Mouse (Mus musculus) c-Kit-positive CD71-positive TER-119-negative erythroid progenitor cells, embryonic 14.5 days (primary cell): Measurements from ENCODE around the gene Jazf1.

Experiments
- DNase-seq: peaks from one replicate; pipeline ENCODE4 v3.0.0-alpha.2; 2013; ENCODE audit warnings: low read depth

Jazf1 gene

GRCm38 (mm10) chr6:53010286-53010685 lies 58.1 kb downstream of the Jazf1 start:
- no peak for DNase-seq

- DNase-seq: no peak
Observed at GRCm38 (mm10) chr6:53006032-53006431, 62.4 kb downstream of the Jazf1 start.

- no peak for DNase-seq
Observed at GRCm38 (mm10) chr6:53005544-53005943, 62.9 kb downstream of the Jazf1 start.

- no peak for DNase-seq
Observed at GRCm38 (mm10) chr6:52990816-52991215, 77.6 kb downstream of the Jazf1 start.

GRCm38 (mm10) chr6:52987905-52988640 lies 80.4 kb downstream of the Jazf1 start:
- DNase-seq: no peak

GRCm38 (mm10) chr6:52987391-52987790 lies 81.0 kb downstream of the Jazf1 start:
- peak; percentile 17 for DNase-seq

- no peak for DNase-seq
Observed at GRCm38 (mm10) chr6:52982175-52982574, 86.3 kb downstream of the Jazf1 start.

GRCm38 (mm10) chr6:52979503-52979902 lies 88.9 kb downstream of the Jazf1 start:
- no peak for DNase-seq

GRCm38 (mm10) chr6:52973351-52973750 lies 95.1 kb downstream of the Jazf1 start:
- DNase-seq: no peak

GRCm38 (mm10) chr6:52972138-52972537 lies 96.3 kb downstream of the Jazf1 start:
- DNase-seq: no peak

- peak; percentile 15 for DNase-seq
Observed at GRCm38 (mm10) chr6:52969717-52970261, 98.6 kb downstream of the Jazf1 start.

- DNase-seq: no peak
Observed at GRCm38 (mm10) chr6:52968346-52968891, 100.0 kb downstream of the Jazf1 start.

- DNase-seq: no peak
Observed at GRCm38 (mm10) chr6:52967557-52968270, 100.7 kb downstream of the Jazf1 start.

- no peak for DNase-seq
Observed at GRCm38 (mm10) chr6:52966001-52966400, 102.4 kb downstream of the Jazf1 start.

- DNase-seq: no peak
Observed at GRCm38 (mm10) chr6:52965340-52965739, 103.1 kb downstream of the Jazf1 start.

GRCm38 (mm10) chr6:52963840-52964690 lies 104.4 kb downstream of the Jazf1 start:
- no peak for DNase-seq

GRCm38 (mm10) chr6:52963430-52963732 lies 105.0 kb downstream of the Jazf1 start:
- DNase-seq: no peak

GRCm38 (mm10) chr6:52962600-52963429 lies 105.6 kb downstream of the Jazf1 start:
- DNase-seq: no peak

GRCm38 (mm10) chr6:52961660-52962490 lies 106.6 kb downstream of the Jazf1 start:
- no peak for DNase-seq

GRCm38 (mm10) chr6:52957730-52958129 lies 110.7 kb downstream of the Jazf1 start:
- DNase-seq: peak; percentile 14
